Mouse (Mus musculus) spleen, postnatal 10 days (tissue): ENCODE measurements around the gene Lrsam1.

ENCODE experiments used
- DNase-seq, 2 experiments: peaks; one replicate each; pipeline ENCODE4 v3.0.0; 2021 to 2022; ENCODE audit warnings: low spot score in 2 of 2

The Lrsam1 gene

GRCm38 (mm10) chr2:32966689-32967631 lies 5.5 kb upstream of the Lrsam1 start:
- DNase-seq, result peak; percentile 72 to 89

- no peak for DNase-seq
Measured at GRCm38 (mm10) chr2:32966184-32966688, 4.8 kb upstream of the Lrsam1 start.

- DNase-seq, result peak in 1 of 2 experiments; percentile 18
Measured at GRCm38 (mm10) chr2:32965511-32966183, 4.2 kb upstream of the Lrsam1 start.

- DNase-seq, result peak in 1 of 2 experiments; percentile 15
Measured at GRCm38 (mm10) chr2:32964659-32965457, 3.4 kb upstream of the Lrsam1 start.

GRCm38 (mm10) chr2:32963981-32964380 lies 2.6 kb upstream of the Lrsam1 start:
- DNase-seq, result peak in 1 of 2 experiments; percentile 19

GRCm38 (mm10) chr2:32963544-32963943 lies 2.1 kb upstream of the Lrsam1 start:
- peak in 1 of 2 experiments; percentile 12 for DNase-seq

GRCm38 (mm10) chr2:32962875-32963220 lies 1.4 kb upstream of the Lrsam1 start:
- DNase-seq, result peak in 1 of 2 experiments; percentile 27

GRCm38 (mm10) chr2:32962062-32962874 lies 854 bp upstream of the Lrsam1 start:
- no peak for DNase-seq

GRCm38 (mm10) chr2:32960273-32960672 lies 1.1 kb downstream of the Lrsam1 start:
- DNase-seq, result no peak

GRCm38 (mm10) chr2:32957344-32957743 lies 4.1 kb downstream of the Lrsam1 start:
- no peak for DNase-seq

GRCm38 (mm10) chr2:32954581-32954980 lies 6.8 kb downstream of the Lrsam1 start:
- no peak for DNase-seq

- DNase-seq, result no peak
Measured at GRCm38 (mm10) chr2:32947454-32947853, 14.0 kb downstream of the Lrsam1 start.

GRCm38 (mm10) chr2:32940483-32940882 lies 20.9 kb downstream of the Lrsam1 start:
- DNase-seq, result no peak

GRCm38 (mm10) chr2:32939418-32939817 lies 22.0 kb downstream of the Lrsam1 start:
- DNase-seq, result peak; percentile 38 to 69

GRCm38 (mm10) chr2:32938741-32939140 lies 22.7 kb downstream of the Lrsam1 start:
- no peak for DNase-seq

- no peak for DNase-seq
Measured at GRCm38 (mm10) chr2:32931730-32932129, 29.7 kb downstream of the Lrsam1 start.

GRCm38 (mm10) chr2:32928947-32929829 lies 32.2 kb downstream of the Lrsam1 start:
- no peak for DNase-seq

GRCm38 (mm10) chr2:32928235-32928946 lies 33.0 kb downstream of the Lrsam1 start:
- DNase-seq, result peak; percentile 27 to 77

- DNase-seq, result no peak
Measured at GRCm38 (mm10) chr2:32927624-32928234, 33.7 kb downstream of the Lrsam1 start.
